Mouse (Mus musculus) gastrocnemius, adult 18-20 months (tissue): ENCODE data around the gene Rnaseh2c. TPM values are rescaled to one million over a fixed set of nuclear protein-coding genes. Genes with fewer than 3 reads are reported as not detected.

Source experiments
- total RNA-seq, 2 experiments: library from RNA; stranded (reverse); gene quantifications; 2 replicates each; pipeline ENCODE4 v1.2.3; 2021

Gene Rnaseh2c
- total RNA-seq, 2 experiments from 2014 or later: 40.7 to 50.1 TPM

Other genes with a start within 250 kb of the Rnaseh2c start
- gene Eif1ad, start 235.1 kb upstream of the Rnaseh2c start, total RNA-seq: 10 to 100 TPM; 16.3 to 16.5 TPM
- gene Banf1, start 234.7 kb upstream of the Rnaseh2c start, total RNA-seq: 100 to 1,000 TPM; 127 to 128 TPM
- gene Sart1, start 213.2 kb upstream of the Rnaseh2c start, total RNA-seq: 10 to 100 TPM; 36.5 to 38.8 TPM
- 1 to 10 TPM; 1.2 to 1.3 TPM for gene Tsga10ip, start 199.3 kb upstream of the Rnaseh2c start, total RNA-seq
- gene Drap1, start 176.9 kb upstream of the Rnaseh2c start, total RNA-seq: 100 to 1,000 TPM; 587 to 651 TPM
- gene AI837181, start 176.7 kb upstream of the Rnaseh2c start, total RNA-seq: 10 to 100 TPM; 32.9 to 36.2 TPM
- gene Fosl1, start 154.3 kb upstream of the Rnaseh2c start, total RNA-seq: under 1 TPM; 0.17 to 0.34 TPM
- 1 to 10 TPM; 4.0 to 5.1 TPM for gene Ccdc85b, start 144.0 kb upstream of the Rnaseh2c start, total RNA-seq
- gene Fibp, start 141.3 kb upstream of the Rnaseh2c start, total RNA-seq: 10 to 100 TPM; 33.7 to 38.5 TPM
- gene Ctsw, start 133.4 kb upstream of the Rnaseh2c start, total RNA-seq: not detected
- gene Efemp2, start 127.9 kb upstream of the Rnaseh2c start, total RNA-seq: 1 to 10 TPM; 4.0 to 5.6 TPM
- 10 to 100 TPM; 18.3 to 22.1 TPM for gene Mus81, start 113.5 kb upstream of the Rnaseh2c start, total RNA-seq
- 10 to 100 TPM; 48.4 to 74.2 TPM for gene Cfl1, start 111.4 kb upstream of the Rnaseh2c start, total RNA-seq
- gene 1700020D05Rik, start 98.1 kb upstream of the Rnaseh2c start, total RNA-seq: under 1 TPM; 0.21 to 0.30 TPM
- gene Snx32, start 91.3 kb upstream of the Rnaseh2c start, total RNA-seq: 1 to 10 TPM; 5.5 to 5.8 TPM
- not detected for gene Ovol1, start 41.2 kb upstream of the Rnaseh2c start, total RNA-seq
- gene Ap5b1, start 33.8 kb upstream of the Rnaseh2c start, total RNA-seq: 1 to 10 TPM; 1.7 to 2.5 TPM
- gene Kat5, start 8.4 kb downstream of the Rnaseh2c start, total RNA-seq: 10 to 100 TPM; 24.0 to 26.0 TPM
- gene Rela, start 35.6 kb downstream of the Rnaseh2c start, total RNA-seq: 10 to 100 TPM; 14.6 to 19.3 TPM
- gene Sipa1, start 61.8 kb downstream of the Rnaseh2c start, total RNA-seq: 1 to 10 TPM; 5.6 to 8.2 TPM
- gene Map3k11, start 86.9 kb downstream of the Rnaseh2c start, total RNA-seq: 1 to 10 TPM; 8.6 to 9.4 TPM
- gene Pcnx3, start 87.0 kb downstream of the Rnaseh2c start, total RNA-seq: 10 to 100 TPM; 12.5 to 13.8 TPM
- not detected for gene Kcnk7, start 102.5 kb downstream of the Rnaseh2c start, total RNA-seq
- gene Ehbp1l1, start 124.4 kb downstream of the Rnaseh2c start, total RNA-seq: 100 to 1,000 TPM; 210 to 241 TPM
- 10 to 100 TPM; 20.1 to 21.3 TPM for gene Fam89b, start 127.8 kb downstream of the Rnaseh2c start, total RNA-seq
- 10 to 100 TPM; 41.4 to 45.4 TPM for gene Ltbp3, start 139.0 kb downstream of the Rnaseh2c start, total RNA-seq
- gene Scyl1, start 169.5 kb downstream of the Rnaseh2c start, total RNA-seq: 10 to 100 TPM; 70.6 to 74.4 TPM